Mouse (Mus musculus) cerebellum, postnatal 25 days (tissue): ENCODE data around the gene Olfr1440.

Experiments used
- DNase-seq, 2 experiments: peaks; one replicate each; pipeline ENCODE4 v3.0.0; 2021; ENCODE audit warnings: mixed read lengths in 2 of 2

Olfr1440 gene

DNA sequence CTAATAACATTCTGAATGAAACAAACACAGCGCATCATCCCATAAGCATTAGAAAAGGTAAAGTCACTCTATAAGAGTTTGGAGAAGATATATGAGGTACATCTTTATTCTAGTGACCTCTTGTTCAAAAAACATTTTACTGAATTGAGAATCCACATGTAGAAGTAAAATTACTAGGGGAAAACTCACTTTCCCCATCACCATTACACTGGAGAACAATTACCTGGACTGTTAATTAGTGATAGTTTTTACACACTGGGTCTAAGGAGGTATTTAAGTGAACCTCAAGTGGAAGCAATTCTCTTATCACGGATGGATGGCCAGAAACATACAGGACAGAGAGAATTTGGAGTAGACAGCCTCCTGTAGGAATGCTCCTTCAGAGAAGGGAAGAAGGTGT is at the start of gene Olfr1440:
Gene Olfr1440 (plus strand): TSS at position 301 of the 400 bp plus-strand sequence.
- DNase-seq = no peak

DNA sequence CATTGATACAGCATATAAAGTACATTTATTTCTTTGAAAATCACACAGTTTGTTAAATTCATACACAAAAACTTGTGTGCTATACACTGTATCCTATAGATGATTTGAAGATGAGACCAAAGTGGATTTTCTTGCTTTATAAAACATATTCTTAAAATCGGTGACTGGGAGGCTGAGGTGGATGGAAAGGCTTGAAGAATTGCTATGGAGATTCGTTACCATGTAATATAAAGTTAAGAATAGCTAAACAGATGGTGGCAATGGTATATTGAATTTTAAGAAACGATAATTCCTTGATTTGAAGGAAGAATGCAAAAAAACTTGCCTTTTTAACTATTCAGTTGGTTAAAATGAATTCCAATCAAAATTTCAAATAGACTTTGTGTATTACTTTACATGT is 14.1 kb upstream of the Olfr1440 start:
- no peak for DNase-seq

DNA sequence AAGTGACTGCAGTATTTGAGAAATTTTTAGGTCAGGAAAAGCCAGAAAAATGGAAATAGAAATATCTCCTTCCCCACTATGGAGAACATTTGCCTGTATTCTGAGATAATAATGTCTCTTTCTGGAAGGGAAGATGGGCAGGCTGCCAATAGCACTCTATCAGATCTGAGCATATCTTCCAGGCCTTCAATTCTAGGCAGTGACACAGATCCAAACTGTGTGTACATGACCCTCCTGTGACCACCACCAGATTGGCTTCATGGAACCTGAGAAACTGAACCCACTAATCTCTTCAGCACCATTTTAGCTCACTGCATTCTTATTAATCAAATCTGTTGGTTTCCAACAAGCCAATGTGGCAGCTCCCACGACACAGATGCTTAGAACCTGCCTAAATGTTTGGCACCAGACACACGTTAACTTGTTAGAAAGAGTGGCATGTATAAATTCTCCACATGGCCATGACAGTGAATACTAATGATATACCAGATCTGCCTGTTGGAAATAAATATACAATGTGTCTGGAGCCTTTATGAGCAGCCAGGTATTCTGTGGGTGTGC is 12.5 kb upstream of the Olfr1440 start:
- peak in 1 of 2 experiments; percentile 5 for DNase-seq

DNA sequence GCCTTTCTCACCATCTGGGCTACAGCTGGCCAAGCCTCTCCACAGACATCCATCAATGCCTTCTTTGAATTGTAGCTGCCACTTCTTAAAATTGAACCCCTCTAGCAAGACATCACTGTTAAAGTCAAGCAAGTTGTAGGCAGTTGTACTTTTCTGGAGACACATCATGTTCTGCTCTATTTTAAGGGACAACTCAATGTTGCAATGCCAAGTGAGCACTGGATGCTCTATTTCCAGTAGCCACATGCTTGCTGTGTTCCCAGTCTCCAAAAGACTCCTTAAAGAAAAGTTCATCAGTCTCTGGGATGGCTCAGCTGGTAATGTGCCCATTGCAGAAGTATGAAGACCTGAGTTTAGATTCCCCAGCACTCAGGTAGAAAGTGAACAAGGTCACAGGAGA is 26.7 kb downstream of the Olfr1440 start:
- no peak for DNase-seq

DNA sequence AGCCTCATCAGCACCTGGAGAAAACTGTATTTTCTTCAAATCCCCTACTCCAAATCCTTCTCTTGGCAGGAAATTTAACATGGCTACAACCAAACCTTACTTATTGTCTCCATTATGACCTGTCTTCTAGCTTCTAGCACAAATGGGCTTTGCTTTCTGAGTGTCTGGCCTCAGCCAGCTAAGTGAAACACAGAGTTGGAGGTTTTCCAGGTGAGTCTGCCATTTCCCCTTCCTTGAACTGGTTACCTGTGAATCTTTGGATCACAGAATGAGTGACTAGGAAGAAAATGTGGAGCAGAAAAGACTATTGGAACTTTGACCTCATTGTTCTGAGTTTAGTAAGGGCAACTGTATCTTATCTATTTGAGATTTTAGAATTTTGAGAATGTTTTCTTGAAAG is 30.3 kb downstream of the Olfr1440 start, which contains the start of gene Olfr1441:
Gene Olfr1441 (plus strand): TSS at position 73 of the 400 bp plus-strand sequence.
- DNase-seq = no peak

DNA sequence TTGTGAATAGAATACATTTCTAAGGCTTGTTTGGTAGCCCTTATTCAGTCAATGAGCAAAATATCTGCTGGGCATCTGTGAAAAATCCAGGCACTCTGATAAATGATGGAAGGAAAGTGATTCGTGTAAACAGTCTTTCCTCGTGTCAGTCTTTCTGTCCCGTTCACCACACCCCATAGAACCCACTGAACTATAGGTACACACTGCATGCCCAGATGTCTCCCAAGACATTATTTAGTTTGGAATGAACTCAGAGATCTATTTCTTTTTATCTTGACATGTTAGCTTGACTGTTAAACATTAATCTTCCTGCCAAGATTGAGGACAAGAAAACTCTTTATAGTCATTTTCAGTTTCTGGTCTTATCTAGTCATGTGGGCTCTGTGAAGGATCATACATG is 31.2 kb downstream of the Olfr1440 start:
- DNase-seq = no peak

DNA sequence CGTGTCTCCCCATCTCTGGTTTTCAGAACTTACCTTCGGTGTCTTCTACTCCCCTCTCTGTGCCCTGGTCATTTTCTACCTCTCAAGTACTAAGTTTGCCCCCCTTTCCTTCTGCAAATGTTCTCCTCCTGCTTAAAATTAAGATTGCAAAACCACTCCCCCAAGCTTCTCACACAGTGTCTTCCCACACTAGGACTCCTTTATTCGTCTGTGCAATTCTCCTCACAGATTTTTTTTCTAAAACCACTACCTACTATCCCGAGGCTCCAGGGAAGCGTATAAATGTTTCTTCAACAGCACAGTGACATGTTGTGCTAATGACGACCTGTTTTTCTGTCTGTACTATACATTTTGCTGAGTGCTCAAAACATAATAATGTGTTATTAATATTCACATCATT is 33.5 kb downstream of the Olfr1440 start:
- DNase-seq = no peak

DNA sequence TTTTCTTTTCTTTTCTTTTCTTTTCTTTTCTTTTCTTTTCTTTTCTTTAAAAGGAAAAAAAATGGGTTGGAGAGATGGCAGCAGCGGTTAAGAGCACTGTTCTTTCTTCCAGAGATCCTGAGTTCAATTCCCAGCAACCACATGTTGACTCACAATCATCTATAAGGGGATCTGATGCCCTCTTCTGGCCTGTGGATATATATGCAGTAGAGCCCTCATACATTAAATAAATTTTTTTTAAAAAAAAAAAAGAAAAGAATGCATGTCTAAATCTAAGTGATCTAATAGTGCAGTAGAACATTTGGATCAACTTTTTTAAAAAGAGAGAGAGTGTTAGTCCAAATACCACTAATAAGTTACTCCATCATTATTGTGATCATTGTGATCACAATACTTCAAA is 34.6 kb downstream of the Olfr1440 start:
- no peak for DNase-seq

DNA sequence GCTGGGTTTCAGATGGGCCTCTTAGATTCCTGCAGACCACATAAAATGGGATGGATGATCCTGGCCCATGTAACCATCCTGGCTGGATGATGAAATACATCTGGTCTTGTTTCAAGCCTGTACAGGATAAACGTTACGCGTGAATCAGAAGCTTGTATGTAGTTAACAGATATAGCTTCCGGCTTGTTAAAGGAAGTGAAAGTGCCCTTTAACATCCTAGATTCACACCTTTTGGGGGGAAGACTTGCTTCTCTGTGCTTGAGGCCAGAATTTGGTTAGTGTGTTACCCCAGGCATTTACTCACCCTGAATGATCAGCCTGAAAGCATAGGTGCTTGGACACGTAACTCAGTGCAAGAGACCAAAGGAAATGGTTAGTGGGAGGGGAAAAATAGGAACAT is 40.0 kb downstream of the Olfr1440 start:
- DNase-seq = no peak

DNA sequence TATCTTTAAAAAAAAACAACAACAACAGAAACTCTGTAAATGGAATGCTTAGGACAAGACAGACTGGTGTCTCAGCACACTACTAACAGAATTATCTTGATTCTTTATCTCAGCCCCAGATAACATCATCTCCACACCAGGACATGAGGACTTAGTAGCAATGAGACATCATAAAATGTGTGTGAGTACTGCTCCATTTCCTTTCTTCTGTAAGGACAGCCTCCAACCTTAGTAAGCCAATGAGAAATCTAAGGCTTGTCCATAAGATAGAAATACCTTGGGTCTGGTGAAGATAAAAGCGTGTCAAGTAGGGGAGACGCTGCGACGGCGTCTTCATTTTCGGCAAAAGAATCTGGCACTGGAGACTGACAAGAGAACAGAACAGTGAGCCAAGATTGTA is 40.5 kb downstream of the Olfr1440 start, which contains the start of gene Pfpl:
Gene Pfpl (plus strand): TSS at position 301 of the 400 bp plus-strand sequence.
- DNase-seq = no peak

DNA sequence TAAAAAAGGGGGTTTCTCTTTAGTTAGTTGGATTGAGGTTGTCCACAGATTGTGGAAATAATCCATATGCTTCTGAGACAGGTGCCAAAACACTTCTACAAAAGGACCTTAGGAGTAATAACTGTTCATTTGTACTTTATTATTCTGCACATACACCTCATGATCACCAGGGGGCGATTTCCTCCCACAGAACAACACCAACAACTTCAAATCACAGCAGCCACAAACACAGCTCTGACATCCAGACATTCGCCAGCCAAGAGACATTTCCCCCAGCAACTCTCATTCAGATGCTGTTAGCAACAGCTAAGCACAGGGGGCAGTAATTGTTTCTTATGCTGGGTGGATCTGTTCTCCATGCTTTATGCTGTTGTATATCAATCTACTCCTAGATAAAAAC is 46.0 kb downstream of the Olfr1440 start:
- peak; percentile 8 to 28 for DNase-seq

DNA sequence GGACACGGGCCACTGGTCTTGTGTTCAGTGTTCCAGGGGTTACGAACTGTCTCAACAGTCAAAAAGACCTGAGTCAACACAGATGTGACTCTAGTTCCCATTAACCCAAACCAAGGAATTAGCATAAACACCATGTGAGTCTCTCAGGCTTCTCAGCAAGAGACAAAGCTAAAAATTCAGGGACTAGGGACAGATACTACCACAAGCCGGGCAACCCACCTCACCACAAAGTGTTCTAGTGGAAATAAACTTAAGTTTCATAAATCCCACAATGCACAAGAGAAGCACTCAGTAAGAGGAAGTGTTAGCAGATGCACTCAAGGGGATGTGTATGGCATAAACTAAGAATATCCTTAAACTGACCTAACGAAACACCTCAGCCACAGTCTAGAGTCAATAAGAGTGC is 47.9 kb downstream of the Olfr1440 start:
- DNase-seq = no peak

DNA sequence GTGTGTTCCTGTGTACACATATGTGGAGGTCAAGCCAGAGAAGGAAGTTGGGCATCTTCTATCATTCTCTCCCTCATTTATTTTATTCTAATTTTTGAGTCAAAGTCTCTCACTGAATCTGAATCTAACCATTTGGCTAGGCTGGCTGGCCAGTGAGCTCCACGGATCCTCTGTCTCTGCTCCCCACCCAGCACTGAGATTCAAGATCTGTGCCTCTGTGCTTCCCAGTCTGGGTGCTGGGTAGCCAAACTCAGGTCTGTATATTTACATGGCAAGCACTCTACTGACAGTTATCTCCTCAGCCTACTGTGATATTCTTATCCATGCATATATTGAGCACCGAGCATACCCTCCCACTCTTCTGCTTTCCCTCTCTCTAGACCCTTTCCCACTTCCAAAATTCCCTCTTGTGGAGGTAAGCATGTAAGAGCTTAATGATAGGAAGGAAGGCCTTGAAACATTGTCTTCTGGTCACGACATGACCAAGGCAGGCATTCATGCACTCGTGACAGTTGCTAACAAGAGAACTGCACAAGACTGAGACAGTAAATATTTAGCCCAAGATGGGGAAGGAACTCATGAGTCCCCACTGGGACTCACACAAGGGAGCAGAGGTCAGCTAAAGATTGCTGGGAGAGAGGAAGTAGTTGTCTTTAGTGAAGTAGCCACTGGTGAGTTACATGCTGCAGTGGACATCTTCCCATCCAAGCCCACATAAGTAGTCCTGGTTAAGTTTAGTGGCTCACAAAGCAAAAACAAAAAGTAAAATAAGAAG is 48.9 kb downstream of the Olfr1440 start:
- no peak for DNase-seq

DNA sequence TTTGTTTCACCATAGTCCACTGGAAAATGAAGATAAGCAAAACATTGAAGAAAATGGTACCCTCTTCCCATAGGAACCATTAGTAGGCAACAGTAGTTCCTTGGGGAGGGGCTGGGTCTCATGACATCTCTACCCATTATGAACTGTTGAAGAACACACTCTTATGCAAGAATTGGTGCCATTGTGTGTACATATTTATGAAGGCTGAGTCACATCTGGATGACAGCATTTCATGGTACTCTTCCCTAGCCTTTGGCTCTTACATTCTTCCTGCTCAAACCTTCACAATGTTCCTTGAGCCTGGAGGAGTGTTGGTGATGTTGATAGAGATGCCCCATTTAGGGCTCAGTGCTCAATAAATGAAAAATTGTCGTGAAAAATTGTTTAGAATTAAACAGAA is 52.5 kb downstream of the Olfr1440 start:
- no peak for DNase-seq

DNA sequence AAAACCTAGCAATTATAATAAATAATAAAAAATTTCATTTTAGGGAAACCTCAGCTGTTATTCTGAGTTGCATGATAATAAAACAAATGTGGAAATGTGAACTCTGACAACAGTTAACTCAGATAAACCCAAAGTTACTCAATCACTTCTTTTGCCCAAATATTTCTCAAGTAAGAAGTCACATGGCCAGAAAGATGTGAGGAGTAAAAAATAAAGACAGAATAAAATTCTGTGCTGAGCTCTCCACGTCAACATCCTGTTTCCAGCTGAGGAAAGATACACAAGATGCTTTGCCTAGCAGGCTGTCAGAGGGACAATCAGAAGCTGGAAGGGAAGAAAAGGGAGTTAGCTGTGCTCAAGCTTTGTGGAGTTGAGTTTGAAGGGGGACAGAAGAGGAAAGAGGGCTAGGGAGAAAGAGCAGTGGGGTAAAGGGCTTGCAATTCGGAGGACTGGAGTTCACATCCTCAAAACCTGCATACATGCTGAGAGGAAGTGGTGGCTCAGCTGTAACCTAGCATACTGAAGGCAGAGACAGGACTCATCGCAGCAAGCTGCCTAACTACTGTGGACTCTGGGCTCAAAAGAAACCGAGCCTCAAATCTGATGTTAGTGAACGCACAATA is 53.1 kb downstream of the Olfr1440 start:
- no peak for DNase-seq

DNA sequence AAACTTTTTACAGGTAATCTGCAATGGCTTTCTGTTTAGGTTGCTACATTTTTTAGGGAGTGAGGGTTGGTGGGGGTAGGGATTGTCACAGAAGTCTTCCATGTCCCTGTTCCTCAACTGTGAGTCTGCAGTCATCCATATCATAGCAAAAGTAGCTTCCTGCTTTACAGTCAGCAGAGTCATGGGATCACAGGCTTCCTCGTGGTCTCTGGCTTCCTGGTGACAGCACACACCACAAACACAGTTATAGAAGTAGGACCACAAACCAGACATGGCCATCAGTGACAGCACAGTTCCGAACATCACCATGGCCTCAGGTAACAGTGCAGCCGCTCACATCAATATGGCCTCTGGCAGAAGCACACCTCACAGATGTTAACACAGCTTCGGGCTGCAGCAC is 55.5 kb downstream of the Olfr1440 start:
- no peak for DNase-seq

DNA sequence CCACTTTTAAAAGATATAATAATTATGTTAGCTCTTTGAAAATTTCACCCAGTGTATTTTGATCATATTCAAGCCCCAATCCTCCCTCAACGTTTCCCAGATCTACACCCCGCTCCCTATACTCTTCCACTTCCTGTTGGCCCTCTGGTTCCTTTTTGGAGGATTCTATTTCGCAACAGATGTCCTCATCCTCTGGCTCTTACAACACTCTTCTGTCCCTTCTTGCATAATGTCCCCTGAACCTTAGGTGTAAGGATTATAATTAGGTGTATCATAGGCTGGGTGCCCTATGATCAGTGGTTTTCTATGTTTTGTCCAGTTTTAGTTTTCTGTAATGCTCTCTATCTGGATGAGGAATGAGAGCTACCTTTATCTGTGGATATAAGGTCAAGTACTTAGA is 57.9 kb downstream of the Olfr1440 start:
- no peak for DNase-seq
